Mouse (Mus musculus) midbrain, postnatal 0 days (tissue): ENCODE measurements around the gene Klhl33. TPM values are rescaled to one million over a fixed set of nuclear protein-coding genes. Genes with fewer than 3 reads are reported as not detected.
"Not testable (repeated sequence)": the region's sequence is repeated elsewhere in the genome, so short reads cannot be mapped to it uniquely, and the experiment has no call there.

Experiments used
- ATAC-seq: fragments of 200-750 bp; cut with Nextera tagmentation; 2 replicates; pipeline ENCODE4 v1.8.0; 2017; ENCODE audit warnings: moderate number of reproducible peaks, mild to moderate bottlenecking, moderate TSS enrichment, moderate library complexity; ENCODE audit not compliant: low FRiP score
- DNase-seq: peaks from one replicate; pipeline ENCODE4 v3.0.0-alpha.2; 2015; ENCODE audit warnings: low spot score
- H3K27ac ChIP-seq: fragments of 300-500 bp; sonication (generic); 2 replicates; pipeline ENCODE4 v1.5.1; 2014; ENCODE audit warnings: low read depth, mild to moderate bottlenecking, low read length, mixed read lengths
- H3K27me3 ChIP-seq: fragments of 300-500 bp; sonication (generic); 2 replicates; pipeline ENCODE4 v1.6.1; 2014; ENCODE audit warnings: low read length, control low read depth, mixed read lengths; ENCODE audit not compliant: insufficient read depth
- H3K36me3 ChIP-seq: fragments of 300-500 bp; sonication (generic); 2 replicates; pipeline ENCODE4 v1.6.1; 2014; ENCODE audit warnings: low read length, control low read depth, mixed read lengths; ENCODE audit not compliant: insufficient read depth
- H3K4me1 ChIP-seq: fragments of 300-500 bp; sonication (generic); 2 replicates; pipeline ENCODE4 v1.6.1; 2014; ENCODE audit warnings: mild to moderate bottlenecking, control low read depth, antibody characterized with exemption, low read length, mixed read lengths; ENCODE audit not compliant: insufficient read depth
- H3K4me2 ChIP-seq: fragments of 300-500 bp; sonication (generic); 2 replicates; pipeline ENCODE4 v1.6.1; 2014; ENCODE audit warnings: low read depth, mild to moderate bottlenecking, low read length, mixed read lengths; ENCODE audit not compliant: poor library complexity, severe bottlenecking
- H3K4me3 ChIP-seq: fragments of 300-500 bp; sonication (generic); 2 replicates; pipeline ENCODE4 v1.5.1; 2014; ENCODE audit warnings: low read depth, mild to moderate bottlenecking, low read length, moderate library complexity
- H3K9ac ChIP-seq: fragments of 300-500 bp; sonication (generic); replicated peaks from 2 replicates; pipeline ENCODE4 v1.6.1; 2014; ENCODE audit warnings: mild to moderate bottlenecking, low read length, moderate library complexity, mixed read lengths; ENCODE audit not compliant: poor library complexity, severe bottlenecking
- H3K9me3 ChIP-seq: fragments of 300-500 bp; sonication (generic); 2 replicates; pipeline ENCODE4 v1.6.1; 2016; ENCODE audit warnings: low read length, control low read depth
- CTCF ChIP-seq: IDR thresholded peaks from 2 replicates; pipeline ENCODE4 v1.5.1; 2016; ENCODE audit warnings: antibody characterized with exemption, mild to moderate bottlenecking
- WGBS: fragments of 180-500 bp; shearing (Covaris S2); extraction: QIAGEN DNeasy Blood & Tissue Kit; methylation state at CpG from one replicate; pipeline ENCODE4 v1.1.7; 2014; 5-methylcytosine and 5-hydroxymethylcytosine counted together
- polyA plus RNA-seq: library from polyadenylated mRNA; unstranded; fragments of >200 nt; fragmentation: Nextera tagmentation; extraction: Ambion mirVana; gene quantifications from 2 replicates; pipeline ENCODE4 v1.2.1, GENCODE M21; 2015
- total RNA-seq: library from RNA; depleted of rRNA; stranded (reverse); fragments of >200 nt; gene quantifications from 2 replicates; pipeline ENCODE4 v1.2.3, GENCODE M21; 2014; rRNA removed

The Klhl33 gene
- total RNA-seq (3.8 and 5.0 TPM in 2 replicates), polyA plus RNA-seq (2.4 and 2.9 TPM in 2 replicates)

DNA sequence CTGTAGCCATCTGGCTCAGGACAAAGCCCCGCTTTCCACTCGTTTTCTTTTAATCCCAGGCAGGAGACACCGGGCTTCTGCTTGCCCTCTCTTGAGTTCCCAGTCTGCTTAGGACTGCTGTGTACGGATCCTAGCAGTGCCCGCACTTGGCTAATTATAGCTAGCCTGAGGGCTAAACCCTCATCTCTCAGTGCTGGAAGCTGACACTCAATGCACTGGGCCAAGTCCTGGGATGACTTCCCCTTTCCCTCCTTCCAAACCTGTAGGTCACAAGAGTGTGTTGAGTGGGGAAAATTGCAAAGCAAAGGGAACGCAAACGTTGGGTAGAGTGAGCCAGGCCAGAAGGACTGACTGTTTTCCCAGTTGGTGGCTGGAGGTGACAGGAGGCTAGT, at the start of gene Klhl33:
Gene Klhl33 (minus strand): TSS at position 134 of the 392 bp plus-strand sequence.
- Histone ChIP-seq H3K9ac (peak within 1 kb of the TSS; percentile 62), H3K36me3 (no peaks in the 10 kb centered on the region), H3K27ac (peak within 1 kb of the TSS; percentile 21), H3K4me2 (peak within 1 kb of the TSS; percentile 85), H3K27me3 (no peaks in the 10 kb centered on the region), H3K4me3 (peak within 1 kb of the TSS; percentile 56), H3K9me3 (no peaks in the 10 kb centered on the region), H3K4me1 (no peaks in the 10 kb centered on the region)
- DNase-seq (no peak), ATAC-seq (no peak)
- 37% methylated on average over 7 of the region's 7 CpGs for WGBS
- TF ChIP-seq CTCF, result no peak

DNA sequence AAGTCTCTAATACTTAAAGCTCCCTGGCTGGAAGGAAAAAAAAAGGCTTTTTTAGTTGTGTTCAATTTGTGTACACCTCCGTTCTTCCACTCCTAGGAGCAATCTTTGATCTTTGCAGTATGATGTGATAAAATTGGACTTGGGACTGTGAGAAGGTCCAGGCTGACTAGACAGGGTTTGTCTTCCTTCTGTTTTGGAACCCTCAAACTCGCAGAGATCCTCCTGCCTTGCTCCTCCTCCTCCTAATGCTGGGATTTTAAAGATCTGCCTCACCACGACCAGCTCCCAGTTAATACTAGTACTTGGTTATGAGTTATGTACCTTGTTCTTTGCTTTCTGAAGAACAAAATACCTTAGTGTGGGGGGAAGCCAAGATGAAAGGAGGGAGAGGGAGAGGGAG, 48.2 kb upstream of the Klhl33 start:
- 20% methylated on average over 3 of the region's 3 CpGs for WGBS
- DNase-seq, result not testable (repeated sequence)

DNA sequence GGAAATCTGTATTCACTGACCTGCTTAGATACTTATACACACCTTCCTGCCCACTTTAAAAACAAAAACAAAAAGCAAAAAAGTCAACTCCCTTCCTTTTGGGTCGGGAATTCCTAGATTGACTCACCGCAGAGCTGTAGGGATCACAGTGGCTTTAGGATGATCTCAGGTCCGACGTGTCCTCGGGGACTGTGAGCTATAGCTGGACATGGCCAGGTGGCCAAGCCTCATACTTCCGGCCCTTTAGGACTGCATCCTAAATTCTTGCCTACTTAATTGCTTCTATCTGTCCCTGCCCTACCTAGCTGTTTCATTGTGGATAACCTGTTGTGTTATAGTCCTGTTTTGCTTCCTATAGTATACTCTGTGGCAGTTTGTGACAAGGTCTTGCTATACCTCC, 47.8 kb upstream of the Klhl33 start:
- 7% methylated on average over 6 of the region's 6 CpGs for WGBS
- H3K9ac ChIP-seq, result peak overlapping the region; percentile 50
- H3K4me3 ChIP-seq, result peak overlapping the region; percentile 46
- peak overlapping the region; percentile 59 for H3K4me2 ChIP-seq
- H3K9me3 ChIP-seq, H3K36me3 ChIP-seq, DNase-seq, ATAC-seq, H3K27me3 ChIP-seq, H3K4me1 ChIP-seq: not testable (repeated sequence)
- peak overlapping the region; percentile 67; the same call in 1 of the 2 replicates for H3K27ac ChIP-seq

More for the DNA sequence above, 48.2 kb upstream of the Klhl33 start:
- not testable (repeated sequence) for H3K4me1 ChIP-seq, H3K9me3 ChIP-seq, ATAC-seq, H3K36me3 ChIP-seq, H3K9ac ChIP-seq, H3K27me3 ChIP-seq, H3K27ac ChIP-seq
- H3K4me3 ChIP-seq, result peak overlapping the region; percentile 46
- peak overlapping the region; percentile 59 for H3K4me2 ChIP-seq

DNA sequence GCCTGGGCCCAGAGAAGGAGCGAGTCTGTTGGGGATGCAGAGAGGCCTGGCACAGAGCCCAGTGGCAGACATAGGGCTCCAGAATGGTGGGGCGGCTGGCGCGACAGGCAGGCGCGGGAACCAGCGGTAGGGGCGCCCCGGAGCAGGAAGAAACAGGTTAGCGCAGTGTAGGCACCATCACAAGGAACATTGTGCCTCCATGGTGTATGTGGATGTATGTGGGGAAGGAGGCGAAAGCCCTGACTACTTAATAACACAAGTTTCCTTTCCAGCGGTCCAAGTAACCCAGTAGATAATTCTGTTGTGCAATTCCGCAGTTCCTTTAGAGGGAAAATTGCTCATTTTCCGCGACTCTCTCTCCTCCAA, 47.3 kb upstream of the Klhl33 start:
- not testable (repeated sequence) for H3K4me1 ChIP-seq, H3K36me3 ChIP-seq, H3K27me3 ChIP-seq, H3K9me3 ChIP-seq
- H3K27ac ChIP-seq, result peak overlapping the region; percentile 67
- TF ChIP-seq CTCF, result peak; percentile 50
- peak overlapping the region; percentile 50 for H3K9ac ChIP-seq
- ATAC-seq (peak; percentile 97), DNase-seq (peak; percentile 58)
- WGBS, result 0% methylated on average over 12 of the region's 15 CpGs
- peak overlapping the region; percentile 59 for H3K4me2 ChIP-seq
- peak overlapping the region; percentile 46 for H3K4me3 ChIP-seq

DNA sequence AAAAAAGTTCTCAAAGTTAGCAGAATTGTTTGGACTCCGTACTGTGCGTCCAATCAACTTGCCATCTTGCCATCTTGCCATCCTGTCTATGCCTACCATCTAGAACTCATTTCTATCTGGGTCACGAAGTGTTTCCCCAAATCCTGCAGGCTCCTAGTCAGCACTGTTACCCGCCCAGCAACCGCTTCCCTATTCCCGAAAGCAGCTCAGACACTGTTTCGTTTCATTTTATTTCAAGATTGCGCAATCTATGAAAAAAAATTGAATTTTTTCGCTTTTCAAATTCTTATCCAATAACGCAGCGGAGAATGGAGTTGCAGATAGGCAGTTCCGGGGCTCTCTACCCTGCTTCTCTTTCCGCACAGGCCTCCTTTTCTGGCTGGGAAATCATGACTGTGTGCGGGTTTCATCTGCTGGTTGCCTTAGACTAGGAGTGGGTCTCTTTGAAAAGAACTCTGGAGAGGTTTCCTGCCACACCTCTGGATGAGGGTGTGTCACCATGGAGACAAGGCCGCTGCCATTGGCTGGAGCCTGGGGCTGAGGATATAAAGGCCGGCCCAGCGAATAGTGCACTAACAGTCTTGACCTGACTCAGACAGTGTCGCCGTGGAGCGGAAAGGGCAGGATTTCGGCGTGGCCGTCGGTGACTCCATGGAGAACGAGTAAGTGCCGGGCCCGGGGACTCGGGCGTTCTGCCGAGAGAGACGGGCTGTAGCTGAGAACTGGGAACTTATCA, 46.8 kb upstream of the Klhl33 start, which contains the start of gene Gm49342:
Gene Gm49342 (plus strand): TSS at position 586 of the 736 bp plus-strand sequence.
- Histone ChIP-seq H3K4me1 (no peaks in the 10 kb centered on the region), H3K27ac (peak within 1 kb of the TSS; percentile 67), H3K4me2 (peak within 1 kb of the TSS; percentile 59), H3K36me3 (no peaks in the 10 kb centered on the region), H3K4me3 (peak within 1 kb of the TSS; percentile 46), H3K9ac (peak within 1 kb of the TSS; percentile 50), H3K27me3 (no peaks in the 10 kb centered on the region), H3K9me3 (no peaks in the 10 kb centered on the region)
- TF ChIP-seq CTCF, result peak; percentile 50; the same call in 1 of the 2 replicates
- peak; percentile 94 for DNase-seq
- 16% methylated on average over 31 of the region's 31 CpGs for WGBS
- ATAC-seq, result peak; percentile 98

DNA sequence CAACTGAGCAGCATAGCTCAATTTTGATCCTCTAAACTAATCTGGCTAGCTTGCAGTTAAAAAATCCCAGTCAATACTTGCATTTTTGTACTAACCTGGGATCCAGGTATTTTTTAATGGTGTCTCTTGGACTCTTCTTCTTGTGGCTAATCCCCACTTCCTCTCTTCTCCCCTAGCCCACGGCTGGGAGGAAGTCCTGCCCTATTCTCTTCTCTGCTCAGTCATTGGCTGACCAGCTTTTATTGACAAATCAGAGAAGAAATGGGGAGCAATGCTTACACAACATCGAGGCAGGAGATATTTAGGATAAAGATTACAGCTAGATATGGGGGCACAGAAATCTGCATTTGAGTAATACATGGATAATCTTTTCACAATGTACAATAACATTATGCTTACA, 41.6 kb upstream of the Klhl33 start:
- WGBS, result 43% methylated on average over 2 of the region's 2 CpGs
- no peak overlapping the region for H3K27ac ChIP-seq
- no peak for TF ChIP-seq CTCF
- no peaks in the 10 kb centered on the region for H3K36me3 ChIP-seq
- H3K4me3 ChIP-seq, result no peak overlapping the region
- no peak for ATAC-seq
- H3K4me1 ChIP-seq, result no peaks in the 10 kb centered on the region
- no peak overlapping the region for H3K4me2 ChIP-seq
- H3K27me3 ChIP-seq, result no peaks in the 10 kb centered on the region
- no peaks in the 10 kb centered on the region for H3K9me3 ChIP-seq
- no peak overlapping the region for H3K9ac ChIP-seq
- no peak for DNase-seq
